Mouse (Mus musculus) inflammation-experienced regulatory T-cells, adult 6 months (primary cell): Measurements from ENCODE around the gene Gm11639. TPM values are rescaled to one million over a fixed set of nuclear protein-coding genes. Genes with fewer than 3 reads are reported as not detected.
"Not testable (repeated sequence)": the region's sequence is repeated elsewhere in the genome, so short reads cannot be mapped to it uniquely, and the experiment has no call there.

Experiments
- ATAC-seq: one replicate; pipeline ENCODE4 v1.8.0; 2017
- polyA plus RNA-seq, 3 experiments: library from polyadenylated mRNA; unstranded; fragments of 100-300 nt; shearing (Covaris generic); gene quantifications; one replicate each; pipeline ENCODE4 v1.2.1; 2017

Gm11639 gene
- polyA plus RNA-seq, 3 experiments from 2014 or later = 0.03 to 0.09 TPM; not detected in 1

- ATAC-seq = no peak
Measured at GRCm38 (mm10) chr11:105120551-105121061, 435.1 kb downstream of the Gm11639 start.

- ATAC-seq = not testable (repeated sequence)
Measured at GRCm38 (mm10) chr11:105121792-105122191, 436.3 kb downstream of the Gm11639 start.

- ATAC-seq = no peak
Measured at GRCm38 (mm10) chr11:105123986-105124385, 438.5 kb downstream of the Gm11639 start.

- ATAC-seq = peak; percentile 86
Measured at GRCm38 (mm10) chr11:105125735-105126519, 440.4 kb downstream of the Gm11639 start, which contains the start of gene Mettl2. Mettl2 (plus strand) TSS chr11:105126425.

GRCm38 (mm10) chr11:105126520-105127029 is 441.1 kb downstream of the Gm11639 start:
- ATAC-seq = peak; percentile 20

- ATAC-seq = no peak
Measured at GRCm38 (mm10) chr11:105135692-105136091, 450.2 kb downstream of the Gm11639 start.

- not testable (repeated sequence) for ATAC-seq
Measured at GRCm38 (mm10) chr11:105137255-105137654, 451.7 kb downstream of the Gm11639 start.

GRCm38 (mm10) chr11:105140512-105140911 is 455.0 kb downstream of the Gm11639 start:
- ATAC-seq = not testable (repeated sequence)

GRCm38 (mm10) chr11:105141115-105141514 is 455.6 kb downstream of the Gm11639 start:
- ATAC-seq = no peak

GRCm38 (mm10) chr11:105143564-105143963 is 458.1 kb downstream of the Gm11639 start:
- ATAC-seq = no peak

- no peak for ATAC-seq
Measured at GRCm38 (mm10) chr11:105144084-105144483, 458.6 kb downstream of the Gm11639 start.

GRCm38 (mm10) chr11:105144508-105145210 is 459.2 kb downstream of the Gm11639 start:
- ATAC-seq = no peak

- ATAC-seq = no peak
Measured at GRCm38 (mm10) chr11:105145211-105145610, 459.7 kb downstream of the Gm11639 start.

GRCm38 (mm10) chr11:105146593-105146992 is 461.1 kb downstream of the Gm11639 start, which contains the start of gene Gm10842:
Gm10842 (plus strand) TSS chr11:105146893.
- no peak for ATAC-seq

- ATAC-seq = no peak
Measured at GRCm38 (mm10) chr11:105149353-105149752, 463.8 kb downstream of the Gm11639 start.

GRCm38 (mm10) chr11:105149766-105150165 is 464.3 kb downstream of the Gm11639 start:
- ATAC-seq = no peak

GRCm38 (mm10) chr11:105150691-105151090 is 465.2 kb downstream of the Gm11639 start:
- ATAC-seq = no peak

GRCm38 (mm10) chr11:105151226-105152016 is 465.9 kb downstream of the Gm11639 start:
- ATAC-seq = peak; percentile 28

GRCm38 (mm10) chr11:105152017-105152300 is 466.5 kb downstream of the Gm11639 start:
- no peak for ATAC-seq

- no peak for ATAC-seq
Measured at GRCm38 (mm10) chr11:105152357-105152899, 466.9 kb downstream of the Gm11639 start.

GRCm38 (mm10) chr11:105153068-105153833 is 467.7 kb downstream of the Gm11639 start:
- ATAC-seq = no peak
